Mouse (Mus musculus) bone marrow, adult 2 months (tissue): ENCODE results near the gene Arglu1. TPM values are rescaled to one million over a fixed set of nuclear protein-coding genes. Genes with fewer than 3 reads are reported as not detected.

Experiments
- H3K27ac ChIP-seq: fragments of 200-500 bp; 2 replicates; pipeline ENCODE4 v1.5.1; 2012; ENCODE audit warnings: low read depth, mild to moderate bottlenecking, control low read depth, inconsistent platforms, low read length; ENCODE audit not compliant: control insufficient read depth, poor library complexity, insufficient read depth
- H3K4me1 ChIP-seq: fragments of 200-500 bp; 2 replicates; pipeline ENCODE4 v1.6.1; 2011; ENCODE audit warnings: low read length; ENCODE audit not compliant: control insufficient read depth, insufficient read depth
- H3K4me3 ChIP-seq: fragments of 200-500 bp; replicated peaks from 2 replicates; pipeline ENCODE3; 2011; ENCODE audit warnings: mild to moderate bottlenecking, low read depth, low read length, control low read depth; ENCODE audit not compliant: control insufficient read depth
- CTCF ChIP-seq: fragments of 200-500 bp; IDR thresholded peaks from 2 replicates; pipeline ENCODE4 v1.5.1; 2011; ENCODE audit warnings: low read length, control low read depth; ENCODE audit not compliant: control insufficient read depth, insufficient read depth
- POLR2A ChIP-seq: fragments of 200-500 bp; IDR thresholded peaks from 2 replicates; pipeline ENCODE4 v1.6.1; 2011; ENCODE audit warnings: low read depth, mild to moderate bottlenecking, control low read depth, low read length, borderline replicate concordance; ENCODE audit not compliant: control insufficient read depth
- WGBS: fragments of 180-500 bp; shearing (Covaris S2); methylation state at CpG from one replicate; pipeline ENCODE4 v1.1.7; 2018; 5-methylcytosine and 5-hydroxymethylcytosine counted together
- polyA plus RNA-seq: library from polyadenylated mRNA; stranded (reverse); fragments of >200 nt; gene quantifications from 2 replicates; pipeline ENCODE4 v1.2.4, GENCODE M21; 2011; ENCODE audit warnings: low replicate concordance; ENCODE audit not compliant: missing spikeins, insufficient read depth, insufficient read length

The Arglu1 gene
- polyA plus RNA-seq, 1 experiment = 172 TPM

- H3K27ac ChIP-seq = peak overlapping the region; percentile 6; the same call in 1 of the 2 replicates
- peak overlapping the region; percentile 77 for H3K4me3 ChIP-seq
- TF ChIP-seq CTCF (peak; percentile 78), POLR2A (no peak)
- H3K4me1 ChIP-seq = no peaks in the 10 kb centered on the region
- WGBS = 1% methylated on average over 23 of the region's 23 CpGs
Observed at GRCm38 (mm10) chr8:8661759-8662138, 28.6 kb downstream of the Arglu1 start.

- WGBS = under 1% methylated on average over 70 of the region's 70 CpGs
- H3K4me3 ChIP-seq = peak within 1 kb of the TSS; percentile 77
- H3K4me1 ChIP-seq = no peaks in the 10 kb centered on the region
- TF ChIP-seq CTCF (no peak), POLR2A (0 out of 2 replicates have a peak, but pooled peaks have one; percentile 16)
- H3K27ac ChIP-seq = peak within 1 kb of the TSS; percentile 6; the same call in 1 of the 2 replicates
Observed at GRCm38 (mm10) chr8:8661103-8661758, 29.1 kb downstream of the Arglu1 start, which contains the start of gene Efnb2. Gene Efnb2, minus strand, starts transcription at chr8:8661242.

GRCm38 (mm10) chr8:8660307-8661098 lies 29.8 kb downstream of the Arglu1 start:
- WGBS = under 1% methylated on average over 72 of the region's 88 CpGs
- Histone ChIP-seq H3K27ac (no peak overlapping the region), H3K4me3 (peak overlapping the region; percentile 49), H3K4me1 (no peaks in the 10 kb centered on the region)
- TF ChIP-seq POLR2A (no peak), CTCF (no peak)

GRCm38 (mm10) chr8:8659503-8660306 lies 30.6 kb downstream of the Arglu1 start:
- WGBS = 3% methylated on average over 53 of the region's 53 CpGs

GRCm38 (mm10) chr8:8658426-8659224 lies 31.7 kb downstream of the Arglu1 start:
- no peaks in the 10 kb centered on the region for H3K4me1 ChIP-seq
- TF ChIP-seq CTCF = peak; percentile 47; the same call in 1 of the 2 replicates
- TF ChIP-seq POLR2A = no peak
- no peak overlapping the region for H3K4me3 ChIP-seq
- WGBS = 18% methylated on average over 19 of the region's 19 CpGs
- no peak overlapping the region for H3K27ac ChIP-seq

More at GRCm38 (mm10) chr8:8659503-8660306, 30.6 kb downstream of the Arglu1 start:
- TF ChIP-seq POLR2A (no peak), CTCF (no peak)
- no peaks in the 10 kb centered on the region for H3K4me1 ChIP-seq
- H3K4me3 ChIP-seq = no peak overlapping the region
- no peak overlapping the region; the same call in 1 of the 2 replicates for H3K27ac ChIP-seq

GRCm38 (mm10) chr8:8657692-8658355 lies 32.5 kb downstream of the Arglu1 start:
- Histone ChIP-seq H3K27ac (no peak overlapping the region), H3K4me1 (no peaks in the 10 kb centered on the region), H3K4me3 (no peak overlapping the region)
- TF ChIP-seq POLR2A = no peak
- no peak for TF ChIP-seq CTCF
- 86% methylated on average over 5 of the region's 5 CpGs for WGBS
